Mouse (Mus musculus): ENCODE measurements around the gene L3hypdh.

L3hypdh gene

DNA sequence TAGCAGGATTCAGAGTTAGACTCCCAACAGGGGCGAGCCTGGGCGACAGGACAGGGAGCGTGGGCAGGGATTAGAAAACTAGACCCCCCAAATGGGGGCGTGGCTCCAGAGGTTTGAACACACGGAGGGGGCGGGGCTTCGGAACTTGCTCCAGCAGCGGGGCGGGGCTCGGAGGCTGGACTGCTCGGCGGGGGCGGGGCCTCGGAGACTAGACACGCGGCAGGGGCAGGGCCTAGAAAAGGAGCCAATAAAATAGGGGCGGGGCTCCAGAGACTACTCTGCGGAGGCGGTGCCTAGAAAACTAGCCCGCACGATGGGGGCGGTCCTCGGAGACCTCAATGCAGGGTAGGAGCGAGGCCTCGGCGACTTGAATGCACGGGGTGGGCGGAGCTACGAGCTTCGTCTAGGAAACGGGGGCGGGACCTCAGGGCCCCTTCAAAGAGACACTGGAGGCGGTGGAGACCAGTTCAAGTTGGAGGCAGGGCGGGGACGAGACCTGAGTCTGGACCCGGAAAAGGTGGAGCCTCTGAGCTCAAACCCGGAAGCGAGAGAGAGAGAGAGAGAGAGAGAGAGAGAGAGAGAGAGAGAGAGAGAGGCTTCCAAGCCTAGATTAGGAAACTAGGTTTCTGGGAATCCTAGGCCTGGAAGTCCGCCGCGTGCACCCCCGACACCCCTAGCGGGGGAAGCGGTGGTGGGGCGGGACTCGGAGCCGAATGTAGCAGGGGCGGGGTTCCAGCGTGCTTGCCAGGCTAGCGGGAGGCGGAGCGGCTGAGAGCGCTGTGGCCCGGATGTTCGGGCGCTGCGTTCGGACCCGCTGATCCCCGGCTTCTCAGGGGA, at the start of gene L3hypdh, which contains the start of gene Jkamp:
Gene L3hypdh, minus strand, starts transcription at position 111 of the 837 bp plus-strand sequence.
Gene Jkamp, plus strand, starts transcription at position 261 of the 837 bp plus-strand sequence.
- DNase-seq (ENCODE audit: low spot score in 2 of 2): peak; percentile 99

DNA sequence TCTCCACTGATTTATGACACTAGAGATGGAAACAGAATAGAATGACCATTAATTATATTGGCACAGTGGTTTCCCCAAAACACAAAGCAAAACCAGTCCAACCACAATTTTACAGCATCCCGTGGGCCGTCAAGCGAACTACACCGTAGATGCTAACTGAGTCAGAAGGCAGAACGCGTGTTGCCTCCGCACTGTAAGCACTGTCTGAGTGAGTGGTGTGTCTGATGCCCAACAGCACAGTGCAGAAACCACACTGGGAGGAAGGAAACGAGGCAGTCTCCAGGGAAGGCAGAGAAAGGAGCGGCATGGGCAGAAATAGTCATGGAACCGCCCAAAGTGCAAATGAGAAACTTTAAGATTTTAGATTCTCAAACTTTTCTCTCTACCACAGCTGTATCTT, 44.0 kb upstream of the L3hypdh start:
- no peak for DNase-seq (ENCODE audit: low spot score in 2 of 2)

DNA sequence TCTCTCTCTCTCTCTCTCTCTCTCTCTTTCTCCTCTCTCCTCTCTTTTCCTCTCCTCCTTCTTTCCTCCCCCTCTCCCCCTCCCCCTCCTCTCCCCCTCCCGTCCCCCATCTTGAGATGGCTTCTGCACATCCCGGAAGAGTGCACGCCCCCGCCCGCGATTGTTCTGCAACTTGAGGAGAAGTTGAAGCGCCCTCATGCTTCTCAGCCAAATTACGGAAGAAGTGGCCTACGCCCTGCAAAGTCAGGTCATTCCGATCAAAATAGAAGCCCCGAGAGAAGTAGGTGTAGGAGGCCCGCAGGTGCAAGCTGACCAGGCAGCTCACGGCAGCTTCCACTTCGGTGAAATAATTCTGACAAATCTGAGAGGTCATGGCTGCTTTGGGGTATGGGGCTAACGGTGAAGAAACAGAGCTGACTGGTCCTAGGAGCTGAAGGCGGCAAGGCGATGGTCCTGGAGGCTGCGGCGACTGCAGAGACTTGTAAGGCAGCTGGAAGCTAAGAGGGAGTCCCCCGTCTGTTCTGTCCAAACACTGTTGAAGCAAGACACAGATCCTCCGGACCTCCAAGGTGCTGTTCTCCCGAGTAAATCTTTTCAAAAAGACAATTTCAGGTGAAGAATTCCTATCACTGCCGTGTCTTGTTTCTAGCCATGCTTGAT, 30.6 kb upstream of the L3hypdh start:
- no peak for DNase-seq (ENCODE audit: low spot score in 2 of 2)

DNA sequence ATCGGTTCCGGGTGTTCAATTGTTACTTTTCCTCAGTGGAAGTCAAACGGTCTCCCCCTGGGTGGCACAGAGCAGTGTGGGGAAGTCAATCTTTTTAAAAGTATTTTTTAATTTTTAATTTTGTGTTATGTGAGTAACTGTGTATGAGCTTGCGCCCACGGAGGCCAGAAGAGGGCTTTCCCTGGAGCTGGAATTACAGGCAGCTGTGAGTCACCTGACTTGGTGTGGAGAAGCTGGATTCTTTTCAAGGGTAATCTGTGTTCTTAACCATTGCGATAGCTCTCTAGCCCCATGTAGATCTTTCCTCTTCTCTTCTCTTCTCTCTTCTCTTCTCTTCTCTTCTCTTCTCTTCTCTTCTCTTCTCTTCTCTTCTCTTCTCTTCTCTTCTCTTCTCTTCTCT, 29.9 kb upstream of the L3hypdh start:
- DNase-seq (ENCODE audit: low spot score in 2 of 2): no peak

DNA sequence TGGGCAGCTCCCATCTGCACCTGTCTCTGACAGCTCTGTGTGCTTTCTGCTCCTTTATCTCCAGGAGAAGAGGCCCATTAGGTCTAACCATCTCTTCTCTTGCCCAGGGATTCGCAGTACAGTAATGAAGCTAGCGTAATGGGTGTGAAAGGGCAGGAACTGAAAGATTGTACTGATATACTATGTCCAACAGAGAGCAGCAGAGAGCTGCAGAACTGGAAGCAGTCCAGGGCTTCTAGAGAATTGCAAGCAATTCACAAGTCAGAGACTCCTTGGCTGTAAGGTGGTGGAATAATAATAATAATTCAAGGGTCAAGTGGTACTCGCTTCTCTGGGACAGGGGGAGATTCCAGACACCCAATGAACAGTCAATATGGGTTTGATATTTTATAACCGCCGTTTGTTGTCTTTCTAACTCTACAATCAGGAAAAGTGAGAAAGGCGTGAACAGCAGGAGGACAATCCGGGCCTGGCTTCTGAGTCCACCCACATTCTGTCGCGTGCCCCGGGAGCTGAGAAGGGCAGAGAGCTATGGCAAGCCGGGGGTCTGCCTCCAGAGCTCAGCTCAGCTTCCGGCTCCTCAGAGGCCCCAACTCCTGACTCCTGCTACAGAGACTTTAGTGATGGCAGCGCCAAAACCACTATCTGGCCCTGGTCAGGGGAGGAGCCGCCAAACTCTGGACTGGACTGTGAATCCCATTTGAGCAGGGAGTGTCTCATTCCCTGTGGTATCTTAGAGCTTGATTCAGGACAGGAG, 19.5 kb upstream of the L3hypdh start:
- DNase-seq (ENCODE audit: low spot score in 2 of 2): peak in 1 of 2 experiments; percentile 82

DNA sequence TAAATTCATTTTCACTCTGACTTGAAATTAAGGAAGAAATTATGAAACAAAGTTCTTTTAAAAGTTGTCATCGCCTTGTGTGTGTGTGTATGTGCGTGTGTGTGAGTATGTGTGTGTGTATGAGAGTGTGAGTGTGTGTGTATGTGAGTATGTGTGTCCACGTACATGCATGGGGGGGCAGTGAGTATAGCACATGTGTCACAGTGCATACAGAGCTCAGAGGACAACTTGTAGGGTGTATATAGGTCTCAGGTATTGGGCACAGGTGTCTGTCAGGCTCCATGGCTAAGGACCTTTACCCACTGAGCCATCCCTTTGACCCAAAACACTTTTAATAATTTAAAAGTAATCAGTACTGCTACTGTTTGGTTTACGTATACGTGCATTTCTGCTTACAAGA, 18.8 kb upstream of the L3hypdh start:
- no peak for DNase-seq (ENCODE audit: low spot score in 2 of 2)

DNA sequence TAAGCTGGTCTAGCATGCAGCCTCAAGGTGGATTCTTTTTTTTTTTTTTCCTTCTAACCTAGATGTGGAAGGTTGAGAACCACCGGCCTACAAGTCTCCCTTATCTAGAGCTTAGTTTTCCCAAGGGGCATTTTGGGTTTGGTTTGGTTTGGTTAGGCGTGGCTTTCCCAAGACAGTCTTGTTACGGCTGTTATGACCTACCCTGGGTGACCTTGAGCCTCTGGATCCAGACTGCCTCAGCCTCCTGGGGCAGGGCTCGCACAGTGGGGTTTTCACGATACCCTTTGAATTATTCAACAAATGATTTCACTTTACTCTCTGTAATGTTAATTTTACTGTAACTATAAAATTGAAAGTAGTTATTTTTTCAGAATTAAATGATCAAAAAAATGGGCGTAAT, 17.5 kb upstream of the L3hypdh start:
- DNase-seq (ENCODE audit: low spot score in 2 of 2): no peak

DNA sequence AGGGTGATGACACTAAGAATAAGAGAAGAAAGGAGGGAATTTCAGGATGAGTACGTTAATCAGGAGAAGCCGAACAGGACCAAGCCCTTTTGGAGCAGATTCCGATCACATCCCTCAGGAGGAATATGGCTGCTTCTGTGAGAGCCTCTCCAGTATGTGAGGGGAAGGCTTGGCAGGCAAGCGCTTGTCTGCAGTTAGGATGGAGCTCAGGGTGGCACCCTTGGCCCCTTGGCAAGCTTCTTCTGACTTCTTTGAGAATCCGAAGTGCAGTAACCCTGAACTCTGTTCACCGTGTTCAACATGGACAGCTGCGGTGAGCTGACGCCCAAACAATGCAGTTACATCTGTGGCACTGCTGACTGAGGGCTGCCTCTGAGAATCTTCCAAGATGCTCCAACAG, 11.7 kb upstream of the L3hypdh start:
- no peak for DNase-seq (ENCODE audit: low spot score in 2 of 2)

DNA sequence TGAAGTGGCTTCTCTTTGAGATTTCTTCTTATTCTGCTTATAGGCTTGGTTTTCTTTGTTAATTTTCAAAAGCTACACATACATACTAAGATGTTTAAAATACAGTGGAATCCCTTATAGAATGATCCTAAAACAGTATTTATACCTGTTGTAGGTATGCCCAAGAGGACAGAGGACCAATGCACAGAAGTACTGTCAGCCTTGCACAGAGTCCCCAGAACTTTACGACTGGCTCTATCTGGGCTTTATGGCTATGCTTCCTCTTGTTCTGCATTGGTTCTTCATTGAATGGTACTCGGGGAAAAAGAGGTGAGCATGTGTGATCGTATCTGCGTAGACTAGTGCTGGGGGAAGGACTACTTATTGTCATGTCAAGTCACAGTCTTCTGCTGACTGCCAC, 4.6 kb upstream of the L3hypdh start:
- DNase-seq (ENCODE audit: low spot score in 2 of 2): no peak

DNA sequence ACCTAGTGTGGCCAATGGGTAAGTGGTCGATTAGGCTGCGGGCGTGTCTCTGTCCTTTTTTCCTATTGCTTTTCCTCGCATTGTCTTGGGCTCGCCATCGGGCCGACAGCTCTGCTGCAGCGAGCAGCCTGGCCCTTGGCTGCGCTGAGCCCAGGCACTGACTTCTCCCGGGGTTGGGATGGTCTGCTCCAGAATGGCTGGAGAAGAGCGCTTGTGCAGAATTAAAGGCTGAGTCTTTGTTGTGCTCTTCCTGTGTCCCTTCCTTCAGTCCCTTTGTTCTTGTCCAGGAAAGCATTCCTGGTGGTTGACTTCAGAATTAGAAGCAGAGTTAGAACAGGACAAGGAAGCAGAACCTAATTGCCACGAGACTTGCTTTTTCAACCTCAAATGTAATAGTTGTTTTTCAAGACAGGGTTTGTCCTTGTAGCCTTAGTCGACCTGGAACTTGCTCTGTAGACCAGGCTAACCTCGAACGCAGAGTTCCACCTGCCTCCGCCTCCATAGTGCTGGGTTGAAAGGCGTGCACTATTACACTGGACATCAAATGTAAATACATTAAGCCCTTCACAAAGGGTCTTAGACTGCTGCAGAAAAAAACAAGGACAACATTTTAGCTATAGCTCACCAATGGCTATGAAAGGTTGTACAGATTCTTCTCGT, 1.1 kb upstream of the L3hypdh start:
- DNase-seq (ENCODE audit: low spot score in 2 of 2): peak in 1 of 2 experiments; percentile 18

DNA sequence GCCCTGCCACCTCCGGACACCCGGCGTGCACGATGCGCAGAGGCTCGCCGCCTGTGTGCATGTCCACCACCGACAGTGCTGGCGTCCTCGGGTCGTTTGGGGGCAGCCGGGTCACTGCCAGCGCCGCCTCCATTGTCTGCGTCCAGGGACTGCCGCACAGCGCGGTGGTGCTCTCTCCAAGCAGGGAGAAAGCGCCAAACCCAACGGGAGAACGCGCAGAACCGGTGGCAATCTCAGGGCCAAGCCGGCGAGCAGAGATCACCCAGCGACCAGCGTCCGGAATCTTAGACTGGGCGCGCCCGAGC, 263 bp downstream of the L3hypdh start:
- no peak for DNase-seq (ENCODE audit: low spot score in 2 of 2)

DNA sequence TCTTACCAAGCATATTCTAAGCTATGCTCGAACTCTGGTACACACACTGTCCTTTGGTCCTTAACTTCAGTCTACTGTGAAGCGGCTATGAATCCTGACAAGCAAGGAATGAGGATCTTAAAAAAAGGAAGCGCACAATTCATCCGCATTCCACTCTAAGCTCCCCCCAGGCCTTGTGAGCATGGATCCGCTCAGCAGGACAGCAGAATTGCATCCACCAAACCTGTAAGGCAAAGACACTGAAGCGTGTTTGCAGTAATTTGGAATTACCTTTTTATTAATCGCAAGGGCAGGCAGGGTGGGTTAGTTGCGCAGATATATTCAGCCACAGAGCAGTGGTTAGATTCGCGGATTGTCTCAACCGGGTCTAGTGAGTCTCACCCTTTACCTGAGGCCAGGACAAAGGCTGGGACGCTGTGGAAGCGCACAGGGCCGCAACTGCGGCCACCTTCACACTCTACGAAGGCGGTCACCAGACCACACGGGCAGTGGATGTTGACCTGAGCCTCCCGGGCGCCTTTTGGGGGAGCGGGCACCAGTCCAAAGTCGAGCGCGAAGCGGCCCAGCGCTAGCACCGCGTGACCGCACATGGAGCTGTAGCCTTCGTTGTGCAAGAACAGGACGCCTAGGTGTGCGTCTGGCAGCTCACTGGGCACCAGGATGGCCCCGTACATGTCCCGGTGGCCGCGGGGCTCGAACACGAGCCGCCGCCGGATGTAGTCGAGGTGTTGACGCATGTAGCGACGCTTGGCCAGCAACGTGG, 797 bp downstream of the L3hypdh start:
- peak in 1 of 2 experiments; percentile 32 for DNase-seq (ENCODE audit: low spot score in 2 of 2)

DNA sequence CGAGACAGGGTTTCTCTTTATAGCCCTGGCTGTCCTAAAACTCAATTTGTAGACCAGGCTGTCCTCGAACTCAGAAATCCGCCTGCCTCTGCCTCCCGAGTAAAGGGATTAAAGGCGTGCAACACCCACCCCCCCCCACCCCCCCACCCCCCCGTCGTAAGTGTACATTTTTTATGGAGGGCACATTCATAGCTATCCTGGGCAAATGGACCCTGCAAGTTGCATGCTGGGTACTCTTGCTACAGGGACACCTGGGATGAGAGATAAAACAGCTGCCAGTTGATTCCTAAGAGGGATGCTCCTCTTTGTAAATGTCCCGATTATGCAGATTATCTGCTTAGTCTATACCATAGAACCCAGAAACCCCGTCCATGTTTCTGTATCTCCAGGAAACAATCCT, 2.0 kb downstream of the L3hypdh start:
- DNase-seq (ENCODE audit: low spot score in 2 of 2): no peak

DNA sequence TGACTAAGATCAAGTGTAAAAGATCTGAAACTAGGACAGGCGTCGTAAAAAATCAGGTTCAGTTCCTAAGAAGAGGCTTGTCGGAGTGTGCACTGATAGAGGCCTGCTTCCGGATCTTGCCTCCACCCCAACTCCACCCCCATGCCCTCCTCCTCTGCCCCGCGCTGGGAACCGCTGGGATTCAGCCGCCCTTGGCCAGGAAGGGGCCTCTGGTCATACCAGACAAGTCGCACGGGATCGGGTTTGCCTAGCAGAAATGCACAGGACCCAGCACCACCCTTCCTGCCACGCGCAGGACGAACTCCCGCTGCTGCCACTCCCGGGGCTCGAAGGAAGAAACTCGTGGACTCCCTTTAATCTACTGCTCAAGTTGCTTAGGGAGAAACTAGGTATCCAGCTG, 2.9 kb downstream of the L3hypdh start:
- no peak for DNase-seq (ENCODE audit: low spot score in 2 of 2)

DNA sequence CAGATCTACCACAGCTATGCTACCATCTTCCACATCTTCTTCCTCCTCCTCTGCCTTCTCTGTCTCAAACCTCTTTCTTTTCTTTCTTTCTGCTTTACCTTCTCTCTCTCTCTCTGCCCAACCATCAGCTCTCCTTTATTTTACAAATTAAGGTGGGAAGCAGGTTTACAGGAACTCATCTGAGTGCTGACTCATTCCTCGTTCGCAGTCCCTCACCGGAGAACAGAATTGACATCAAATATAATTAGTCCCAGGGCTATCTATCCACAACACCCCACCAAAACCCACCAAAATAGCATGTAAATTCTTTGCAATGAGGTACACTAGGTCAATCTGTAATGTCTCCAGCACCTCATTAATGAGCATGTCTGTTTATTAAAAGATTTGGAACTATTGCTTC, 3.3 kb downstream of the L3hypdh start:
- no peak for DNase-seq (ENCODE audit: low spot score in 2 of 2)

DNA sequence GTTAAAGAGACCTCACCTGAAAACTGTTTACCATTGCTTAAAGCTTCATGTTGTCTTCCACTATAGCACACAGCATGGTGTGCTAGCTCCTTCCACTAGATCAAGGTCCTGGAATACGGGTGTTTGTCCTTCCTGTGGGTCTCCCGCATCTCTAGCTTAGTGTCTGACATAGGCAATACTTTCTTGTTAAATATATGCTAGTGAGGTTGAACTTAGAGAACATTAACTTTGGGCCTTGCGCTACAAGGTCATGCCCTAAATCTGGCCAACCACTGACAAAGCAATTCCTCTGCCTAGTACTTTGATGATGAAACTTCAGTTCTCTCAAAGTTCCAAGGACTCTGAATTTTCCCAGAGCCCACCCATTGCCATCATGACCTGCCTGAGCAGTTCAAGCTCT, 7.0 kb downstream of the L3hypdh start:
- no peak for DNase-seq (ENCODE audit: low spot score in 2 of 2)

DNA sequence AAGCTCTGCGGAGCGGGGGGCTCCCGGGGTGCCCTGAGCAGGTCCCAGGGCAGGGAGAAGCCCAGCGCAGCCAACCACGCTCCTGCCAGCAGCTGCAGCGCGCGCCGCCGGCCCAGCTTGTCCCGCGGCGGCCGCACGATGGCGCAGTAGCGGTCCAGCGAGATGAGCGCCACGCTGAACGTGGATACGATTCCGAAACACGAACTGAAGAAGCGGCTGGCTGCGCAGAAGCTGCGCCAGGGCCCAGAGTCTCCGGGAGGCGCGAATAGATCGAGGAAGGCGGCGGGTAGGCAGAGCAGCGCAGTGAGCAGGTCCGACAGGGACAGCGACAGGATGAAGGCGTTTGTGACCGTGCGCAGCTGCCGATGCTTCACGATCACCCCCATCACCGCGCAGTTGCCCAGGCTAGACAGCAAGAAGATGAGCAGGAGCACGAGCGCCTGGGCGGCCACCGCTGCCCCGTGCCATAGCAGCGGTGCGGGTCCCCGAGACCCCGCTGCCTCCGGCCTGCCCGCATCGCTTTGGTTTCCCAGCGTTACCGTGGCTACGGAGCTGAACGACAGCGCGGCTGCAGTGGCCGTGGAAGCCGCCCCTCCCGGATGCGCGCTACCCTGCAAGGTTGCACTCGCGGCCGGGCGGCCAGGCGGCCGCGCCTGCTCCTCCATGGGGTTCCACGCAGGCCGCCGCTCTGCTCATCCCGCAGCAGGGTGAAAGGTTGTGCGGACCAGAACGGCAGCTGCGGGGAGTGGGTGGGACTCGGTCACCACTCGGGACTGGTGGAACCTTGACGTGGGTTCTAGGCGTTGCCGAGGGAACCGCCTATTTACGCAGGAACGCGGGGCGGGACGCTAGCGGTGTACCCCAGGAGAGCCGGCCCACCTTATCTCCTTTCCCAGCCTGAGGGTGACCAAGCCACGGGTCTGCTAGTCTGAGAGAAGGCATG, 14.6 kb downstream of the L3hypdh start, which contains the start of gene Gpr135:
Gene Gpr135, minus strand, starts transcription at position 799 of the 943 bp plus-strand sequence.
- peak; percentile 57 to 87 for DNase-seq (ENCODE audit: low spot score in 2 of 2)

DNA sequence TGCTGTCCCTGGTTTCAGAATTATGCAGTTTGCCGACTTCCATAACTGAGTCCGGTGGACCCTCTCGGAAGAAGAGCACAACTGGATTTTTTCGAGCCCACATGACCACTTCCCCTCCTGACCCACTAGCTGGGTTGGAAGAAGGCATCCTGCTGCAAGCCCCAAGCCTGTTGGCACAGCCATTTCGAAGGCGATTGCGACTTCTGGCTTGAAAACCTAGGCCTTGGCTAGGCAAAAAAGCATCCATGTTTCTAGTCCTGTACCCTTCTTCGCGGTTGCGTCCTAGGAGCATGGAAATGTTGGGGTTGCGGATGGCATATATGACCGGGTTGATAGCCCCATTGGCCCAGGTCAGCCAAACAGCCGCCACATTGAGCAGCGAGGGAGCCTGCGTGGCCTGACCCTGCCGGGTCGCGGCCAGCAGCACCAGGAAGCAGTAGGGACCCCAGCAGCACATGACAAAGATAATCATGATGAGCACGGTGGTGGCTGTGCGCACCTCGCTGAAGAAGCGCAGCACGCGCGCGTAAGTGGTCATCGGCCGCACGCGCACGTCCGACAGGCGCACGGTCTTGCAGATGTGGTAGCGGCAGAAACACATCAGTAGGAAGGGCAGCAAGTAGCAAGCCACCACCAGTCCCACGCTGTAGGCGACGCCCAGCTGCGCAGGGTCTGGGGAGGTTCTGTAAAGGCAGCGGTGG, 15.5 kb downstream of the L3hypdh start:
- DNase-seq (ENCODE audit: low spot score in 2 of 2): no peak

DNA sequence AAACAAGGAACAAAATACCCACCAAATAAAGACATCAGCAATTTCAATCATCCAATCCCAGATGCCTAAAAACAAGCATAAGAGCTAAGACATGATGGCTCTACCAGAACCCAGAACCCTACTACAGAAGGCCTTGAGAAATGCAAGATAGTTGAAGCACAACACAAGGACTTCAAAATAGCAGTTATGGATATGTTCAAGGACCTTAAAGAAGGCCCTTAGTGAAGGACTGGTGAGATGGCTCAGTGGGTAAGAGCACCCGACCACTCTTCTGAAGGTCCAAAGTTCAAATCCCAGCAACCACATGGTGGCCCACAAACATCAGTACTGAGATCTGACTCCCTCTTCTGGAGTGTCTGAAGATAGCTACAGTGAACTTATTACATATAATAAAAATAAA, 27.5 kb downstream of the L3hypdh start:
- DNase-seq (ENCODE audit: low spot score in 2 of 2): no peak

DNA sequence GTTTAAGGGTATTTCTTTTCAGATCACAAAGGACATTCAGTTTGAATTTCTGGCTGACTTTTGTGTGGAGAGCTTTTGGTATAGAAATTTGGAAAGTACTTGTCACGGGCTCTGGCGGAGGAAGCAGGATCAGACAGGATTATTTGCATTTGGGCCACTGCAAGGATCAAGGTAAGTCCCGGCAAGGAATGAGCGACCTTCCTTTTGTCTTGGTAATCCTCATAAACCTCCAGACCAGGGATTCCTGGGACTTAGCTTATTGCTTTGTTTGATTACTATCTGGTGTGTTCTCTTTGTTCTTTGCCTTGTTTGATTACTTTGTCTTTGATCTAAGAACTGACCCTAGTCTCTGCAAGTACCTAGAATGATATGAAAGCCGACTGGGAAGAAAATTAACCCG, 31.4 kb downstream of the L3hypdh start:
- DNase-seq (ENCODE audit: low spot score in 2 of 2): no peak

Data from left cerebral cortex, adult 9 months (tissue).